Mouse (Mus musculus): ENCODE data around the gene Moap1.

- no peak for TF ChIP-seq TCF12 (IDR thresholded peaks at IDR 0.05; ENCODE audit: insufficient read depth, poor library complexity, severe bottlenecking)
- no peak for TF ChIP-seq POLR2A (IDR thresholded peaks at IDR 0.05; ENCODE audit: insufficient read length, low read depth)
- TF ChIP-seq MAX (IDR thresholded peaks at IDR 0.05; ENCODE audit: low read depth), result no peak
- no peak for TF ChIP-seq TCF3 (IDR thresholded peaks at IDR 0.05; ENCODE audit: insufficient read length, low read depth)
Observed at GRCm38 (mm10) chr12:102709896-102710295, 33.6 kb downstream of the Moap1 start.
